Mouse (Mus musculus) heart, embryonic 16.5 days (tissue): ENCODE measurements around the gene 3110021N24Rik. TPM values are rescaled to one million over a fixed set of nuclear protein-coding genes. Genes with fewer than 3 reads are reported as not detected.

Experiments used
- ATAC-seq: fragments of 200-750 bp; cut with Nextera tagmentation; replicated peaks from 2 replicates; pipeline ENCODE4 v1.8.0; 2017; ENCODE audit warnings: moderate number of reproducible peaks; ENCODE audit not compliant: insufficient read depth, low FRiP score; ENCODE audit errors: extremely low read depth
- H3K27ac ChIP-seq: fragments of 300-500 bp; sonication (generic); 2 replicates; pipeline ENCODE4 v1.5.1; 2014; ENCODE audit warnings: mild to moderate bottlenecking, low read length, control low read depth, moderate library complexity
- H3K27me3 ChIP-seq: fragments of 300-500 bp; sonication (generic); 2 replicates; pipeline ENCODE4 v1.6.1; 2014; ENCODE audit warnings: low read length, mixed read lengths; ENCODE audit not compliant: control insufficient read depth, insufficient read depth
- H3K36me3 ChIP-seq: fragments of 300-500 bp; sonication (generic); 2 replicates; pipeline ENCODE4 v1.6.1; 2014; ENCODE audit not compliant: control insufficient read depth, insufficient read depth
- H3K4me1 ChIP-seq: fragments of 300-500 bp; sonication (generic); 2 replicates; pipeline ENCODE4 v1.6.1; 2014; ENCODE audit warnings: low read length, mixed read lengths; ENCODE audit not compliant: control insufficient read depth, insufficient read depth
- H3K4me2 ChIP-seq: fragments of 300-500 bp; sonication (generic); 2 replicates; pipeline ENCODE4 v1.6.1; 2014; ENCODE audit warnings: low read depth, mild to moderate bottlenecking, control low read depth, low read length
- H3K4me3 ChIP-seq: fragments of 300-500 bp; sonication (generic); 2 replicates; pipeline ENCODE4 v1.5.1; 2014; ENCODE audit warnings: mild to moderate bottlenecking, control low read depth, low read length
- H3K9ac ChIP-seq: fragments of 300-500 bp; sonication (generic); 2 replicates; pipeline ENCODE4 v1.6.1; 2014; ENCODE audit warnings: low read length, control low read depth
- H3K9me3 ChIP-seq: fragments of 300-500 bp; sonication (generic); replicated peaks from 2 replicates; pipeline ENCODE4 v1.6.1; 2016; ENCODE audit warnings: low read length; ENCODE audit not compliant: control insufficient read depth
- WGBS: fragments of 180-500 bp; shearing (Covaris S2); extraction: QIAGEN DNeasy Blood & Tissue Kit; methylation state at CpG from one replicate; pipeline ENCODE4 v1.1.7; 2014; 5-methylcytosine and 5-hydroxymethylcytosine counted together
- polyA plus RNA-seq: library from polyadenylated mRNA; unstranded; fragments of >200 nt; fragmentation: Nextera tagmentation; extraction: Ambion mirVana; gene quantifications from 2 replicates; pipeline ENCODE4 v1.2.1, GENCODE M21; 2015

Gene 3110021N24Rik
- polyA plus RNA-seq, 1 experiment from 2014 or later, result 1.2 TPM

- WGBS, result 91% methylated on average over 3 of the region's 3 CpGs
- Histone ChIP-seq H3K36me3 (peaks cover 28% of the 10 kb centered on the region), H3K4me2 (no peak overlapping the region), H3K4me1 (0 out of 2 replicates have a peak, but pooled peaks cover 3% of the 10 kb centered on the region), H3K27me3 (no peaks in the 10 kb centered on the region), H3K9me3 (no peaks in the 10 kb centered on the region), H3K9ac (no peak overlapping the region), H3K27ac (no peak overlapping the region), H3K4me3 (no peak overlapping the region)
- no peak for ATAC-seq
Observed at GRCm38 (mm10) chr4:108825677-108826076, 106.2 kb downstream of the 3110021N24Rik start.

GRCm38 (mm10) chr4:108826096-108826495 lies 106.6 kb downstream of the 3110021N24Rik start:
- Histone ChIP-seq H3K4me3 (no peak overlapping the region), H3K9me3 (no peaks in the 10 kb centered on the region), H3K9ac (no peak overlapping the region), H3K27ac (no peak overlapping the region), H3K4me1 (peaks cover 6% of the 10 kb centered on the region; the same call in 1 of the 2 replicates), H3K36me3 (peaks cover 28% of the 10 kb centered on the region), H3K27me3 (no peaks in the 10 kb centered on the region), H3K4me2 (no peak overlapping the region)
- 71% methylated on average over 1 of the region's 1 CpGs for WGBS
- no peak for ATAC-seq

GRCm38 (mm10) chr4:108826643-108827042 lies 107.2 kb downstream of the 3110021N24Rik start:
- H3K4me1 ChIP-seq, result peaks cover 8% of the 10 kb centered on the region
- no peak for ATAC-seq
- H3K4me2 ChIP-seq, result no peak overlapping the region
- no peak overlapping the region for H3K4me3 ChIP-seq
- peaks cover 28% of the 10 kb centered on the region for H3K36me3 ChIP-seq
- H3K9ac ChIP-seq, result no peak overlapping the region
- WGBS, result 82% methylated on average over 2 of the region's 2 CpGs
- no peaks in the 10 kb centered on the region for H3K9me3 ChIP-seq
- H3K27me3 ChIP-seq, result no peaks in the 10 kb centered on the region
- H3K27ac ChIP-seq, result no peak overlapping the region

GRCm38 (mm10) chr4:108830698-108831097 lies 111.2 kb downstream of the 3110021N24Rik start:
- Histone ChIP-seq H3K9ac (peak overlapping the region; percentile 43; the same call in 1 of the 2 replicates), H3K9me3 (no peaks in the 10 kb centered on the region), H3K4me2 (peak overlapping the region; percentile 42), H3K27ac (peak overlapping the region; percentile 69), H3K36me3 (peaks cover 11% of the 10 kb centered on the region), H3K4me1 (peaks cover 14% of the 10 kb centered on the region), H3K4me3 (no peak overlapping the region), H3K27me3 (no peaks in the 10 kb centered on the region)
- WGBS, result 81% methylated on average over 1 of the region's 1 CpGs
- ATAC-seq, result no peak

Other genes starting within 250 kb of the 3110021N24Rik start
- gene Prpf38a, start 140.3 kb upstream of the 3110021N24Rik start, polyA plus RNA-seq, result 52.4 and 61.5 TPM in 2 replicates
- 4.0 and 5.4 TPM in 2 replicates for gene Orc1, start 140.2 kb upstream of the 3110021N24Rik start, polyA plus RNA-seq
- gene Cc2d1b, start 99.7 kb upstream of the 3110021N24Rik start, polyA plus RNA-seq, result 18.5 and 21.1 TPM in 2 replicates
- gene Zfyve9, start 61.1 kb downstream of the 3110021N24Rik start, polyA plus RNA-seq, result 2.5 and 2.9 TPM in 2 replicates
- gene Btf3l4, start 114.0 kb downstream of the 3110021N24Rik start, polyA plus RNA-seq, result 141 and 143 TPM in 2 replicates
- 111 and 113 TPM in 2 replicates for gene Txndc12, start 115.0 kb downstream of the 3110021N24Rik start, polyA plus RNA-seq
- 28.3 and 30.1 TPM in 2 replicates for gene Kti12, start 128.1 kb downstream of the 3110021N24Rik start, polyA plus RNA-seq
- 1.00 and 1.2 TPM in 2 replicates for gene A730015C16Rik, start 129.0 kb downstream of the 3110021N24Rik start, polyA plus RNA-seq
- 4.3 and 4.6 TPM in 2 replicates for gene Rab3b, start 159.4 kb downstream of the 3110021N24Rik start, polyA plus RNA-seq